Mouse (Mus musculus): ENCODE data around the gene Lypd8.
A peak's percentile ranks its signal among the peaks of the same experiment; 100 is the strongest.

Gene Lypd8

GRCm38 (mm10) chr11:58399985-58400645 lies 21.3 kb downstream of the Lypd8 start:
- no peak for DNase-seq (ENCODE audit: low read depth)

GRCm38 (mm10) chr11:58400655-58401054 lies 21.8 kb downstream of the Lypd8 start:
- DNase-seq (ENCODE audit: low read depth) = no peak

DNA sequence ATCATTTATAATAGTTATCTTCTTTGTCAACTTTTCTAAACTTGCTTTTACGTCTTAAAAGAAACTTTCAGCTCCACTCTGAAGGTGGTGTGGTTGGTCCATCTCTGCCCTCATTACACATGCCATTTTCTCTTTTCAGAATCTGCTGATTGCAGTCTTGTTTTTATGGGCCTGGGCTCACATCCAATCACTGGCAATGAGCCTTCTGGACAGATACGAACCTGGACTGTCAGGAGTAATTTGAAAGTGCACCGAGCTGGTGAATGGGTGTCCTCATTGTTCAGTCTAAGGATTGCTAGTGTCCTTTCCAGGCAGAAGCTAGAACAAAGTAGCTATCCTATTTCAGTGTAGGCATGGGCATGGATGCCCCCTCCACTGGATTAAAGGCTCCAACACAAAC lies 29.2 kb downstream of the Lypd8 start:
- DNase-seq (ENCODE audit: low read depth) = no peak

DNA sequence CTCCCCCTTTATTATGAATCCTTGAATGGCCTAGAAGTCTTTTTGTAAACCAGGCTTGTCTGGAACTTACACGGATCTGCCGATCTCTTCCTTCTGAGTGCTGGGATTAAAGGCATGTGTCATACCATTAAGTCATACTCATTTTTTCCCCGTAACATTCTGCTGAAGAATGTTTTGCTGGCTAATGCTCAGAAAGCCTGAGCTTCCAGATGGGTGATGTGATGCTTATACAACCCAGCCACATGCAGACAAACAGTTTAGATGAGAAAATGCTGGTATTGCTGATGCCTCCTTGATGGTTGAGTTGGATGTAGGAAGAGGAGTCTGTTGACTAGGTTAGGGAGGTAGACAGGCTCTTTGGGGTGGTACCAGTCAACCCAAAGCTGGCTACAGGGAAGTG lies 39.5 kb downstream of the Lypd8 start:
- peak; percentile 20 for DNase-seq (ENCODE audit: low read depth)

- no peak for DNase-seq (ENCODE audit: low read depth)
These were observed 42.0 kb downstream of the Lypd8 start, which contains the start of gene 1810065E05Rik for GRCm38 (mm10) chr11:58420815-58421214. Gene 1810065E05Rik (plus strand): TSS chr11:58421111.

DNA sequence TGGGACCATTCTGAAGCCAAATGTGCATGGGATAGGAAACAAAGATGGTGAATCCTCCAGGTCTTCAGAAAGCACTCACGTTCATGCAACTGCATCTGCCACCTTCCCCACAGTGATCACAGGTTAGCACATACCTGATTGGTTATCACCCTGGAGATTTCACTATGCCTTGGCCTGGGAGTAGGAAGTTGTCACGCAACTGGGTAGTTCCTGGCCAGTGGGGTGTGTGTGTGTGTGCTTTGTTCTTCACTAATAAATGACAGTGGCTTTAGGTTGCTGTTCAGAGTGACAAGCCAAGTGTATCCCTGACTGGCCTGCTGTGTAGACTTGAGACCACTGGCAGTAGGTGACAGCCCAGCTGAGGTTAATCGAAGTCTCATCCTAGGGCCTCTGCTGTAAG lies 53.4 kb downstream of the Lypd8 start, which contains the start of gene Gm12253:
Gene Gm12253, plus strand, starts transcription at position 301 of the 400 bp plus-strand sequence.
- no peak for DNase-seq (ENCODE audit: low read depth)

DNA sequence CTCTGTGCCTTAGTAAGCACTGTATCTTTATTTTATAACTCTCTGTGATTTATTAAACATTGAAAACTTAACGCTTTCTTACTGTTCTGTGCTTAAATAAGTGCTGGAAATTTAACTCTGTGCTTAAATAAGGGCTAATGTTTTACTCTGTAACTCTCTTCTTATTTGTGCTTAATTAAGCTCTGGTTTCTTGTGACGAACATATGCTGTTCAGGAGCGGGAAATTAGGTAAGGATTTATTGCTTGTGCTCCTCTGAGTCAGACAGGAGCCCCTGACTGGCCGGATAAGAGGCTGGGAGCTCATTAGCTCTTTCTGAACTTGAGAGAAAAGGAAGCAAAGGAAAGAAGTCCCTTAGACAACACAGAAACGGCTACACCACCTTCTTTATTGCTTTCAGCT lies 59.0 kb downstream of the Lypd8 start:
- no peak for DNase-seq (ENCODE audit: low read depth)
